Mouse (Mus musculus): ENCODE results near the gene Gm8764. TPM values are rescaled to one million over a fixed set of nuclear protein-coding genes. Genes with fewer than 3 reads are reported as not detected.
"Not testable (repeated sequence)": the region's sequence is repeated elsewhere in the genome, so short reads cannot be mapped to it uniquely, and the experiment has no call there.

The Gm8764 gene
- polyA plus RNA-seq (2014; fragmentation: Nextera tagmentation; extraction: Ambion mirVana): not detected in 2 replicates

DNA sequence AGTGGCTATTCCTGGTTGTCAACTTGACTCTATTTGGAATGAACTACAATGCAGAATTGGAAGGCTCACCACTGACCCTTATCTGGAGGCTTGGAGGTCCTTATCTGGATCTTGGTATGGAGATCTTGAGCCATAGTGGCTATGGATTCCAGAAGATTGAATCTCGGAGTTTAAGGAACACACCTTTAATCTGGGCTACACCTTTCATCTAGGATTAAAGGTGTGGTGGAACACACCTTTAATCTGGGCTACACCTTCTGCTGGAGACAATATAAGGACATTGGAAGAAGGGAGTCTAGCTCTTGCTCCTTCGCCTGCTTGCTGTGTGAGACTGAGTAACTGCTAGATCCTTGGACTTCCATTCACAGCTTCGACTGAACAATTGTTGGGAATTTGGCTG is at the start of gene Gm8764:
Gene Gm8764, plus strand, starts transcription at position 301 of the 400 bp plus-strand sequence.
- not testable (repeated sequence) for H3K4me3 ChIP-seq (ENCODE audit: low read depth, low read length); H3K9me3 ChIP-seq (replicated peaks; ENCODE audit: control insufficient read depth, low read length); H3K36me3 ChIP-seq (ENCODE audit: control insufficient read depth, insufficient read depth, low read length); H3K27me3 ChIP-seq (replicated peaks; ENCODE audit: control insufficient read depth, insufficient read depth, low read length); DNase-seq (ENCODE audit: low spot score); H3K4me1 ChIP-seq (ENCODE audit: control insufficient read depth, insufficient read depth, low read length); H3K27ac ChIP-seq (ENCODE audit: low read depth, low read length); H3K4me2 ChIP-seq (ENCODE audit: low read length); ATAC-seq; H3K9ac ChIP-seq (ENCODE audit: low read length)
- WGBS: no CpG with 5 or more reads among the region's 3 CpGs

DNA sequence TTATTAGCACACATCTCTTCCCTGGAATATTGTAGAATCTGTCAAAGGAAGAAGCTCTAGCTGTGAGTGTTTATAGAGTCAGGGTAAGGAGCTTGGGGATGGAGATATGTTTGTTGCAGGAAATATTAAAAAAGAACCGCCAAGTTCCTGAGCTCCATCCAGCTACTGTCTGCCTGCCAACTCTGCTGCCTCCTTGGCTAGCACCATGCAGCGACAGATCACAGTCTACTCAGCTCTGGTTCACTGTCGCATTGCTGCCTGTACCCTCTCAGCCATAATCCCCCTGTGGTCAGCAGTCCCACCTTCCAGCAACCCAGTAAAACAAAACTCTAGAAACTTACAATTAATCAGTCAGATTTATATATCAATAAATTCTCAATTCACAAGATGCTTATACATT is 49.8 kb upstream of the Gm8764 start:
- no peaks in the 10 kb centered on the region for H3K4me1 ChIP-seq (ENCODE audit: control insufficient read depth, insufficient read depth, low read length)
- H3K36me3 ChIP-seq (ENCODE audit: control insufficient read depth, insufficient read depth, low read length): no peaks in the 10 kb centered on the region
- no peaks in the 10 kb centered on the region for H3K9me3 ChIP-seq (replicated peaks; ENCODE audit: control insufficient read depth, low read length)
- no peak for DNase-seq (ENCODE audit: low spot score)
- no peak overlapping the region for H3K4me2 ChIP-seq (ENCODE audit: low read length)
- no peak overlapping the region for H3K27ac ChIP-seq (ENCODE audit: low read depth, low read length)
- 72% methylated on average over 3 of the region's 3 CpGs for WGBS
- H3K27me3 ChIP-seq (replicated peaks; ENCODE audit: control insufficient read depth, insufficient read depth, low read length): no peaks in the 10 kb centered on the region
- H3K9ac ChIP-seq (ENCODE audit: low read length): no peak overlapping the region
- no peak overlapping the region for H3K4me3 ChIP-seq (ENCODE audit: low read depth, low read length)
- ATAC-seq: no peak

DNA sequence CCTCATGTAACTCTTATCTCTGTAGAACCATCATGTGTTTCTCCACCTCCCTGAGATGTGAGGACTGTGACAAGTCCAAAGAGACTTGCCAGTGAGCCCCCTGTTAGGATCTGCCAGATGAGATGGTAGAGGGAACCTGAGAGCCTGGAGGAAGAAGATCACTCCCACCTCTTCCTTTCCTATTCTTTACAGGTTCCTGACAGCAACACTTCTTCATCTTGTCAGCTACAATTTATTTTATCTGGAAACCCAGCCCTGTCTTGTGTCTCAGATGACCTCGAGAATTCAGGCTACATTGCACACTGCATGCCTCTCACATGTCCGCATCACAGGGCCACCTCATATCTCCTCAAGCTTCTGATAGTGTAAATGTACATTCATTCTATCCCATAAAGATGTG is 41.5 kb upstream of the Gm8764 start:
- no peaks in the 10 kb centered on the region for H3K27me3 ChIP-seq (replicated peaks; ENCODE audit: control insufficient read depth, insufficient read depth, low read length)
- ATAC-seq: no peak
- H3K4me2 ChIP-seq (ENCODE audit: low read length): no peak overlapping the region
- no peak overlapping the region for H3K27ac ChIP-seq (ENCODE audit: low read depth, low read length)
- DNase-seq (ENCODE audit: low spot score): no peak
- 87% methylated on average over 2 of the region's 2 CpGs for WGBS
- H3K36me3 ChIP-seq (ENCODE audit: control insufficient read depth, insufficient read depth, low read length): no peaks in the 10 kb centered on the region
- no peaks in the 10 kb centered on the region for H3K9me3 ChIP-seq (replicated peaks; ENCODE audit: control insufficient read depth, low read length)
- H3K4me3 ChIP-seq (ENCODE audit: low read depth, low read length): no peak overlapping the region
- no peaks in the 10 kb centered on the region for H3K4me1 ChIP-seq (ENCODE audit: control insufficient read depth, insufficient read depth, low read length)
- no peak overlapping the region for H3K9ac ChIP-seq (ENCODE audit: low read length)

DNA sequence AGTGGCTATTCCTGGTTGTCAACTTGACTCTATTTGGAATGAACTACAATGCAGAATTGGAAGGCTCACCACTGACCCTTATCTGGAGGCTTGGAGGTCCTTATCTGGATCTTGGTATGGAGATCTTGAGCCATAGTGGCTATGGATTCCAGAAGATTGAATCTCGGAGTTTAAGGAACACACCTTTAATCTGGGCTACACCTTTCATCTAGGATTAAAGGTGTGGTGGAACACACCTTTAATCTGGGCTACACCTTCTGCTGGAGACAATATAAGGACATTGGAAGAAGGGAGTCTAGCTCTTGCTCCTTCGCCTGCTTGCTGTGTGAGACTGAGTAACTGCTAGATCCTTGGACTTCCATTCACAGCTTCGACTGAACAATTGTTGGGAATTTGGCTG is 17.1 kb upstream of the Gm8764 start, which contains the start of gene Gm21293:
Gene Gm21293, plus strand, starts transcription at position 301 of the 400 bp plus-strand sequence.
- not testable (repeated sequence) for H3K36me3 ChIP-seq (ENCODE audit: control insufficient read depth, insufficient read depth, low read length); H3K27me3 ChIP-seq (replicated peaks; ENCODE audit: control insufficient read depth, insufficient read depth, low read length); H3K4me1 ChIP-seq (ENCODE audit: control insufficient read depth, insufficient read depth, low read length); H3K4me2 ChIP-seq (ENCODE audit: low read length); ATAC-seq; H3K9ac ChIP-seq (ENCODE audit: low read length); H3K9me3 ChIP-seq (replicated peaks; ENCODE audit: control insufficient read depth, low read length); H3K27ac ChIP-seq (ENCODE audit: low read depth, low read length); DNase-seq (ENCODE audit: low spot score); H3K4me3 ChIP-seq (ENCODE audit: low read depth, low read length)
- no CpG with 5 or more reads among the region's 3 CpGs for WGBS

DNA sequence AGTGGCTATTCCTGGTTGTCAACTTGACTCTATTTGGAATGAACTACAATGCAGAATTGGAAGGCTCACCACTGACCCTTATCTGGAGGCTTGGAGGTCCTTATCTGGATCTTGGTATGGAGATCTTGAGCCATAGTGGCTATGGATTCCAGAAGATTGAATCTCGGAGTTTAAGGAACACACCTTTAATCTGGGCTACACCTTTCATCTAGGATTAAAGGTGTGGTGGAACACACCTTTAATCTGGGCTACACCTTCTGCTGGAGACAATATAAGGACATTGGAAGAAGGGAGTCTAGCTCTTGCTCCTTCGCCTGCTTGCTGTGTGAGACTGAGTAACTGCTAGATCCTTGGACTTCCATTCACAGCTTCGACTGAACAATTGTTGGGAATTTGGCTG is 8.6 kb upstream of the Gm8764 start, which contains the start of gene Gm6763:
Gene Gm6763, plus strand, starts transcription at position 301 of the 400 bp plus-strand sequence.
- not testable (repeated sequence) for H3K4me3 ChIP-seq (ENCODE audit: low read depth, low read length); H3K27me3 ChIP-seq (replicated peaks; ENCODE audit: control insufficient read depth, insufficient read depth, low read length); H3K4me1 ChIP-seq (ENCODE audit: control insufficient read depth, insufficient read depth, low read length); ATAC-seq; H3K4me2 ChIP-seq (ENCODE audit: low read length); H3K9ac ChIP-seq (ENCODE audit: low read length); H3K36me3 ChIP-seq (ENCODE audit: control insufficient read depth, insufficient read depth, low read length); H3K9me3 ChIP-seq (replicated peaks; ENCODE audit: control insufficient read depth, low read length); H3K27ac ChIP-seq (ENCODE audit: low read depth, low read length); DNase-seq (ENCODE audit: low spot score)
- WGBS: no CpG with 5 or more reads among the region's 3 CpGs

DNA sequence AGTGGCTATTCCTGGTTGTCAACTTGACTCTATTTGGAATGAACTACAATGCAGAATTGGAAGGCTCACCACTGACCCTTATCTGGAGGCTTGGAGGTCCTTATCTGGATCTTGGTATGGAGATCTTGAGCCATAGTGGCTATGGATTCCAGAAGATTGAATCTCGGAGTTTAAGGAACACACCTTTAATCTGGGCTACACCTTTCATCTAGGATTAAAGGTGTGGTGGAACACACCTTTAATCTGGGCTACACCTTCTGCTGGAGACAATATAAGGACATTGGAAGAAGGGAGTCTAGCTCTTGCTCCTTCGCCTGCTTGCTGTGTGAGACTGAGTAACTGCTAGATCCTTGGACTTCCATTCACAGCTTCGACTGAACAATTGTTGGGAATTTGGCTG is 8.4 kb downstream of the Gm8764 start, which contains the start of gene Gm21304:
Gene Gm21304, plus strand, starts transcription at position 301 of the 400 bp plus-strand sequence.
- H3K27me3 ChIP-seq (replicated peaks; ENCODE audit: control insufficient read depth, insufficient read depth, low read length); H3K9me3 ChIP-seq (replicated peaks; ENCODE audit: control insufficient read depth, low read length); H3K4me2 ChIP-seq (ENCODE audit: low read length); H3K27ac ChIP-seq (ENCODE audit: low read depth, low read length); H3K36me3 ChIP-seq (ENCODE audit: control insufficient read depth, insufficient read depth, low read length); H3K9ac ChIP-seq (ENCODE audit: low read length); DNase-seq (ENCODE audit: low spot score); H3K4me1 ChIP-seq (ENCODE audit: control insufficient read depth, insufficient read depth, low read length); H3K4me3 ChIP-seq (ENCODE audit: low read depth, low read length); ATAC-seq: not testable (repeated sequence)
- WGBS: no CpG with 5 or more reads among the region's 3 CpGs

DNA sequence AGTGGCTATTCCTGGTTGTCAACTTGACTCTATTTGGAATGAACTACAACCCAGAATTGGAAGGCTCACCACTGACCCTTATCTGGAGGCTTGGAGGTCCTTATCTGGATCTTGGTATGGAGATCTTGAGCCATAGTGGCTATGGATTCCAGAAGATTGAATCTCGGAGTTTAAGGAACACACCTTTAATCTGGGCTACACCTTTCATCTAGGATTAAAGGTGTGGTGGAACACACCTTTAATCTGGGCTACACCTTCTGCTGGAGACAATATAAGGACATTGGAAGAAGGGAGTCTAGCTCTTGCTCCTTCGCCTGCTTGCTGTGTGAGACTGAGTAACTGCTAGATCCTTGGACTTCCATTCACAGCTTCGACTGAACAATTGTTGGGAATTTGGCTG is 16.9 kb downstream of the Gm8764 start, which contains the start of gene Gm21312:
Gene Gm21312, plus strand, starts transcription at position 301 of the 400 bp plus-strand sequence.
- H3K4me2 ChIP-seq (ENCODE audit: low read length); ATAC-seq; H3K4me3 ChIP-seq (ENCODE audit: low read depth, low read length); H3K27ac ChIP-seq (ENCODE audit: low read depth, low read length); H3K27me3 ChIP-seq (replicated peaks; ENCODE audit: control insufficient read depth, insufficient read depth, low read length); H3K4me1 ChIP-seq (ENCODE audit: control insufficient read depth, insufficient read depth, low read length); DNase-seq (ENCODE audit: low spot score); H3K9me3 ChIP-seq (replicated peaks; ENCODE audit: control insufficient read depth, low read length); H3K36me3 ChIP-seq (ENCODE audit: control insufficient read depth, insufficient read depth, low read length); H3K9ac ChIP-seq (ENCODE audit: low read length): not testable (repeated sequence)
- WGBS: no CpG with 5 or more reads among the region's 3 CpGs

DNA sequence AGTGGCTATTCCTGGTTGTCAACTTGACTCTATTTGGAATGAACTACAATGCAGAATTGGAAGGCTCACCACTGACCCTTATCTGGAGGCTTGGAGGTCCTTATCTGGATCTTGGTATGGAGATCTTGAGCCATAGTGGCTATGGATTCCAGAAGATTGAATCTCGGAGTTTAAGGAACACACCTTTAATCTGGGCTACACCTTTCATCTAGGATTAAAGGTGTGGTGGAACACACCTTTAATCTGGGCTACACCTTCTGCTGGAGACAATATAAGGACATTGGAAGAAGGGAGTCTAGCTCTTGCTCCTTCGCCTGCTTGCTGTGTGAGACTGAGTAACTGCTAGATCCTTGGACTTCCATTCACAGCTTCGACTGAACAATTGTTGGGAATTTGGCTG is 25.4 kb downstream of the Gm8764 start, which contains the start of gene Gm20765:
Gene Gm20765, plus strand, starts transcription at position 301 of the 400 bp plus-strand sequence.
- DNase-seq (ENCODE audit: low spot score); H3K36me3 ChIP-seq (ENCODE audit: control insufficient read depth, insufficient read depth, low read length); H3K27ac ChIP-seq (ENCODE audit: low read depth, low read length); H3K4me3 ChIP-seq (ENCODE audit: low read depth, low read length); H3K4me2 ChIP-seq (ENCODE audit: low read length); H3K9me3 ChIP-seq (replicated peaks; ENCODE audit: control insufficient read depth, low read length); H3K27me3 ChIP-seq (replicated peaks; ENCODE audit: control insufficient read depth, insufficient read depth, low read length); H3K9ac ChIP-seq (ENCODE audit: low read length); ATAC-seq; H3K4me1 ChIP-seq (ENCODE audit: control insufficient read depth, insufficient read depth, low read length): not testable (repeated sequence)
- WGBS: no CpG with 5 or more reads among the region's 3 CpGs

DNA sequence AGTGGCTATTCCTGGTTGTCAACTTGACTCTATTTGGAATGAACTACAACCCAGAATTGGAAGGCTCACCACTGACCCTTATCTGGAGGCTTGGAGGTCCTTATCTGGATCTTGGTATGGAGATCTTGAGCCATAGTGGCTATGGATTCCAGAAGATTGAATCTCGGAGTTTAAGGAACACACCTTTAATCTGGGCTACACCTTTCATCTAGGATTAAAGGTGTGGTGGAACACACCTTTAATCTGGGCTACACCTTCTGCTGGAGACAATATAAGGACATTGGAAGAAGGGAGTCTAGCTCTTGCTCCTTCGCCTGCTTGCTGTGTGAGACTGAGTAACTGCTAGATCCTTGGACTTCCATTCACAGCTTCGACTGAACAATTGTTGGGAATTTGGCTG is 33.9 kb downstream of the Gm8764 start, which contains the start of gene Gm4340:
Gene Gm4340, plus strand, starts transcription at position 301 of the 400 bp plus-strand sequence.
- H3K4me3 ChIP-seq (ENCODE audit: low read depth, low read length); H3K36me3 ChIP-seq (ENCODE audit: control insufficient read depth, insufficient read depth, low read length); H3K4me1 ChIP-seq (ENCODE audit: control insufficient read depth, insufficient read depth, low read length); H3K9me3 ChIP-seq (replicated peaks; ENCODE audit: control insufficient read depth, low read length); H3K27me3 ChIP-seq (replicated peaks; ENCODE audit: control insufficient read depth, insufficient read depth, low read length); DNase-seq (ENCODE audit: low spot score); H3K27ac ChIP-seq (ENCODE audit: low read depth, low read length); ATAC-seq; H3K4me2 ChIP-seq (ENCODE audit: low read length); H3K9ac ChIP-seq (ENCODE audit: low read length): not testable (repeated sequence)
- no CpG with 5 or more reads among the region's 3 CpGs for WGBS

Measured in forebrain, embryonic 14.5 days (tissue).